Mouse (Mus musculus): Measurements from ENCODE around the gene Tns1. TPM values are rescaled to one million over a fixed set of nuclear protein-coding genes. Genes with fewer than 3 reads are reported as not detected.

The Tns1 gene
- polyA plus RNA-seq, 1 experiment from 2014 or later: 23.0 TPM

DNA sequence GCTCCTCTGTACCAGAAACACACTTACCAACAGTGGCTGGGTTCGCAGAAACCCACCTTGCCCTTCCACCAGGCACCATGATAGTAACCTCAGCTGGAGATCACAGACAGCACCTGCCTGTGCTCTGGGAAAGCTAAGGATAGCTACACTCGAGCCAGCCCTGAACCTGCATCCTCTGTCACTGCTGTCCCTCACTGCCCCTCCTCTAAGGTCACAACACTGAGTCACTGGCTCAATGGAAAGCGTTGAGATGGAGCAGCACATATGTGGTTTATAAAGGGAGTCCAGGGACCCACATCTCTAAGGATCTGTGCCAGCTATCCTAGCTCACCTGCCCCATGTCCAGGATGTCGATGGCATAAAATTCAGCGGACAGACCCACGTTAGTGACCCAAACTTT lies 126.9 kb downstream of the Tns1 start:
- Histone ChIP-seq H3K4me2 (ENCODE audit: low read depth, low read length) (no peak overlapping the region), H3K4me1 (ENCODE audit: control insufficient read depth, low read depth, low read length) (peaks cover 42% of the 10 kb centered on the region), H3K36me3 (ENCODE audit: control insufficient read depth, insufficient read depth) (peaks cover 16% of the 10 kb centered on the region), H3K27ac (ENCODE audit: low read length) (no peak overlapping the region), H3K27me3 (ENCODE audit: control insufficient read depth, insufficient read depth, low read depth, low read length) (no peaks in the 10 kb centered on the region), H3K9me3 (replicated peaks; ENCODE audit: control insufficient read depth, low read length) (no peaks in the 10 kb centered on the region), H3K4me3 (ENCODE audit: low read depth, low read length) (no peak overlapping the region), H3K9ac (ENCODE audit: low read depth, low read length) (no peak overlapping the region)
- no peak for ATAC-seq (ENCODE audit: low read depth)
- WGBS (ENCODE audit: insufficient replicate concordance): 76% methylated on average over 6 of the region's 6 CpGs

GRCm38 (mm10) chr1:73996650-73997049 lies 127.6 kb downstream of the Tns1 start:
- H3K4me2 ChIP-seq (ENCODE audit: low read depth, low read length): no peak overlapping the region
- H3K9me3 ChIP-seq (replicated peaks; ENCODE audit: control insufficient read depth, low read length): no peaks in the 10 kb centered on the region
- no peak overlapping the region for H3K4me3 ChIP-seq (ENCODE audit: low read depth, low read length)
- no peak overlapping the region for H3K9ac ChIP-seq (ENCODE audit: low read depth, low read length)
- H3K4me1 ChIP-seq (ENCODE audit: control insufficient read depth, low read depth, low read length): peaks cover 36% of the 10 kb centered on the region
- no peak for ATAC-seq (ENCODE audit: low read depth)
- WGBS (ENCODE audit: insufficient replicate concordance): 64% methylated on average over 3 of the region's 3 CpGs
- H3K27ac ChIP-seq (ENCODE audit: low read length): no peak overlapping the region
- H3K36me3 ChIP-seq (ENCODE audit: control insufficient read depth, insufficient read depth): peaks cover 22% of the 10 kb centered on the region
- no peaks in the 10 kb centered on the region for H3K27me3 ChIP-seq (ENCODE audit: control insufficient read depth, insufficient read depth, low read depth, low read length)

DNA sequence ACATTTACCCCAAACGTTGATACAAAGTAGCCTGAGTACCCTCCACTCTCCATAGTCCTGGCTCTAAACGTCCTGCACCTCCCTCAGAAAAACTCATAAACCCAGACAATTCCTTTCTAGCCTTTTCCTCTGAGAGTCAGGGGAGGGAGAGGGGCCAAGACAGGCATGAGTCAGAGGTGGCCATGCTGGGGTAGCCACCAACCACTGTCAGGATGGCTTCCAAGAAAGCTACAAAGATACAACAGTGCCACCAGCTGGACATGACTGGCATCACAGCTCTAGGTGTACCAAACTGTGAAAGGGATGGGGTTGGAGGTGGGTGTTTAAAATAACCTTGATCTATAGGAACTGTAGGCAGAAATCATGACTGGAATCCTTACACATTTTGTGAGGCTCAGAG lies 128.0 kb downstream of the Tns1 start:
- WGBS (ENCODE audit: insufficient replicate concordance): 55% methylated on average over 2 of the region's 2 CpGs
- H3K4me3 ChIP-seq (ENCODE audit: low read depth, low read length): no peak overlapping the region
- no peak overlapping the region for H3K27ac ChIP-seq (ENCODE audit: low read length)
- no peak overlapping the region for H3K9ac ChIP-seq (ENCODE audit: low read depth, low read length)
- H3K4me2 ChIP-seq (ENCODE audit: low read depth, low read length): no peak overlapping the region
- H3K27me3 ChIP-seq (ENCODE audit: control insufficient read depth, insufficient read depth, low read depth, low read length): no peaks in the 10 kb centered on the region
- H3K36me3 ChIP-seq (ENCODE audit: control insufficient read depth, insufficient read depth): peaks cover 26% of the 10 kb centered on the region
- no peaks in the 10 kb centered on the region for H3K9me3 ChIP-seq (replicated peaks; ENCODE audit: control insufficient read depth, low read length)
- H3K4me1 ChIP-seq (ENCODE audit: control insufficient read depth, low read depth, low read length): peaks cover 31% of the 10 kb centered on the region
- ATAC-seq (ENCODE audit: low read depth): no peak

GRCm38 (mm10) chr1:73995063-73995810 lies 129.0 kb downstream of the Tns1 start:
- H3K27ac ChIP-seq (ENCODE audit: low read length): no peak overlapping the region
- no peak overlapping the region for H3K4me2 ChIP-seq (ENCODE audit: low read depth, low read length)
- WGBS (ENCODE audit: insufficient replicate concordance): 84% methylated on average over 13 of the region's 13 CpGs
- no peaks in the 10 kb centered on the region for H3K27me3 ChIP-seq (ENCODE audit: control insufficient read depth, insufficient read depth, low read depth, low read length)
- H3K9ac ChIP-seq (ENCODE audit: low read depth, low read length): no peak overlapping the region
- peaks cover 22% of the 10 kb centered on the region for H3K4me1 ChIP-seq (ENCODE audit: control insufficient read depth, low read depth, low read length)
- ATAC-seq (ENCODE audit: low read depth): no peak
- no peaks in the 10 kb centered on the region for H3K9me3 ChIP-seq (replicated peaks; ENCODE audit: control insufficient read depth, low read length)
- H3K36me3 ChIP-seq (ENCODE audit: control insufficient read depth, insufficient read depth): peaks cover 36% of the 10 kb centered on the region
- H3K4me3 ChIP-seq (ENCODE audit: low read depth, low read length): no peak overlapping the region

GRCm38 (mm10) chr1:73993901-73994426 lies 130.3 kb downstream of the Tns1 start:
- peaks cover 45% of the 10 kb centered on the region for H3K36me3 ChIP-seq (ENCODE audit: control insufficient read depth, insufficient read depth)
- no peaks in the 10 kb centered on the region for H3K27me3 ChIP-seq (ENCODE audit: control insufficient read depth, insufficient read depth, low read depth, low read length)
- no peak overlapping the region for H3K4me2 ChIP-seq (ENCODE audit: low read depth, low read length)
- no peak overlapping the region for H3K9ac ChIP-seq (ENCODE audit: low read depth, low read length)
- no peak overlapping the region for H3K4me3 ChIP-seq (ENCODE audit: low read depth, low read length)
- ATAC-seq (ENCODE audit: low read depth): no peak
- no peak overlapping the region for H3K27ac ChIP-seq (ENCODE audit: low read length)
- no peaks in the 10 kb centered on the region for H3K9me3 ChIP-seq (replicated peaks; ENCODE audit: control insufficient read depth, low read length)
- H3K4me1 ChIP-seq (ENCODE audit: control insufficient read depth, low read depth, low read length): peaks cover 11% of the 10 kb centered on the region
- WGBS (ENCODE audit: insufficient replicate concordance): 77% methylated on average over 7 of the region's 7 CpGs

GRCm38 (mm10) chr1:73993279-73993678 lies 131.0 kb downstream of the Tns1 start:
- Histone ChIP-seq H3K4me2 (ENCODE audit: low read depth, low read length) (no peak overlapping the region), H3K27me3 (ENCODE audit: control insufficient read depth, insufficient read depth, low read depth, low read length) (no peaks in the 10 kb centered on the region), H3K9me3 (replicated peaks; ENCODE audit: control insufficient read depth, low read length) (no peaks in the 10 kb centered on the region), H3K27ac (ENCODE audit: low read length) (no peak overlapping the region), H3K9ac (ENCODE audit: low read depth, low read length) (no peak overlapping the region), H3K36me3 (ENCODE audit: control insufficient read depth, insufficient read depth) (peaks cover 52% of the 10 kb centered on the region), H3K4me1 (ENCODE audit: control insufficient read depth, low read depth, low read length) (peaks cover 4% of the 10 kb centered on the region), H3K4me3 (ENCODE audit: low read depth, low read length) (no peak overlapping the region)
- no peak for ATAC-seq (ENCODE audit: low read depth)
- WGBS (ENCODE audit: insufficient replicate concordance): 70% methylated on average over 7 of the region's 7 CpGs

GRCm38 (mm10) chr1:73992201-73992938 lies 131.9 kb downstream of the Tns1 start:
- no peak overlapping the region for H3K9ac ChIP-seq (ENCODE audit: low read depth, low read length)
- peaks cover 53% of the 10 kb centered on the region for H3K36me3 ChIP-seq (ENCODE audit: control insufficient read depth, insufficient read depth)
- H3K27me3 ChIP-seq (ENCODE audit: control insufficient read depth, insufficient read depth, low read depth, low read length): no peaks in the 10 kb centered on the region
- H3K27ac ChIP-seq (ENCODE audit: low read length): no peak overlapping the region
- no peaks in the 10 kb centered on the region for H3K9me3 ChIP-seq (replicated peaks; ENCODE audit: control insufficient read depth, low read length)
- H3K4me1 ChIP-seq (ENCODE audit: control insufficient read depth, low read depth, low read length): no peaks in the 10 kb centered on the region; the same call in 1 of the 2 replicates
- H3K4me2 ChIP-seq (ENCODE audit: low read depth, low read length): no peak overlapping the region
- 70% methylated on average over 5 of the region's 5 CpGs for WGBS (ENCODE audit: insufficient replicate concordance)
- no peak for ATAC-seq (ENCODE audit: low read depth)
- H3K4me3 ChIP-seq (ENCODE audit: low read depth, low read length): no peak overlapping the region

DNA sequence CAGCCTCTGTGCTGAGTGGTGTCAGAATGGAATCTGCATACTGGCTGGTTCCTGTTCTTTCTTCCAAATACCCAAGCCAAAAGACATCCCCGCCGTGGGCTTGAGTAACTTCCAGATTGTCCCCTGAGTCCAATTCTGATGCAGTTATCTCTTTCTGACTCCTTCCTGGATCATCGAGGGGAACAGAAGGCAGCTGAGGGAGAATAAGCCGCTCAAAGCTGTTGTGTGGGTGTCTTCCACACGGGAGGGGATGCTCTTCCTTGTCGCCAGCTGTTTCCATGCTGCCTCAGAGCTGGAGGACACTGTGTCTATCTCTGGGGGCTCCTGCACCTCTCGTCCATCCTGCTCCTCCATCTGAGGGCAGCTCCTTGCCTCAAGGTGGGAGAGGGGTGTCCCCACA lies 133.0 kb downstream of the Tns1 start:
- Histone ChIP-seq H3K9me3 (replicated peaks; ENCODE audit: control insufficient read depth, low read length) (no peaks in the 10 kb centered on the region), H3K4me3 (ENCODE audit: low read depth, low read length) (no peak overlapping the region), H3K4me1 (ENCODE audit: control insufficient read depth, low read depth, low read length) (no peaks in the 10 kb centered on the region; the same call in 1 of the 2 replicates), H3K4me2 (ENCODE audit: low read depth, low read length) (no peak overlapping the region), H3K27ac (ENCODE audit: low read length) (no peak overlapping the region), H3K36me3 (ENCODE audit: control insufficient read depth, insufficient read depth) (peaks cover 48% of the 10 kb centered on the region), H3K9ac (ENCODE audit: low read depth, low read length) (no peak overlapping the region), H3K27me3 (ENCODE audit: control insufficient read depth, insufficient read depth, low read depth, low read length) (no peaks in the 10 kb centered on the region)
- 69% methylated on average over 7 of the region's 7 CpGs for WGBS (ENCODE audit: insufficient replicate concordance)
- no peak for ATAC-seq (ENCODE audit: low read depth)

GRCm38 (mm10) chr1:73990024-73990423 lies 134.2 kb downstream of the Tns1 start:
- Histone ChIP-seq H3K4me3 (ENCODE audit: low read depth, low read length) (no peak overlapping the region), H3K27me3 (ENCODE audit: control insufficient read depth, insufficient read depth, low read depth, low read length) (no peaks in the 10 kb centered on the region), H3K4me1 (ENCODE audit: control insufficient read depth, low read depth, low read length) (no peaks in the 10 kb centered on the region), H3K9me3 (replicated peaks; ENCODE audit: control insufficient read depth, low read length) (no peaks in the 10 kb centered on the region), H3K4me2 (ENCODE audit: low read depth, low read length) (no peak overlapping the region), H3K36me3 (ENCODE audit: control insufficient read depth, insufficient read depth) (peaks cover 49% of the 10 kb centered on the region), H3K27ac (ENCODE audit: low read length) (no peak overlapping the region), H3K9ac (ENCODE audit: low read depth, low read length) (no peak overlapping the region)
- ATAC-seq (ENCODE audit: low read depth): no peak
- 83% methylated on average over 3 of the region's 3 CpGs for WGBS (ENCODE audit: insufficient replicate concordance)
